Mouse (Mus musculus): ENCODE measurements around the gene Neu3. TPM values are rescaled to one million over a fixed set of nuclear protein-coding genes. Genes with fewer than 3 reads are reported as not detected.

Neu3 gene
- polyA plus RNA-seq, 1 experiment from 2014 or later, result 2.4 TPM

Other genes starting within 250 kb of the Neu3 start
- 1.8 and 3.5 TPM in 2 replicates for gene Tpbgl, start 201.3 kb downstream of the Neu3 start, polyA plus RNA-seq (2014; fragmentation: Nextera tagmentation; extraction: Ambion mirVana)
- gene Slco2b1, start 117.1 kb downstream of the Neu3 start, polyA plus RNA-seq (2014; fragmentation: Nextera tagmentation; extraction: Ambion mirVana), result 3.4 and 5.5 TPM in 2 replicates
- gene Olfr520, start 98.1 kb downstream of the Neu3 start, polyA plus RNA-seq (2014; fragmentation: Nextera tagmentation; extraction: Ambion mirVana), result not detected in 2 replicates
- gene Olfr521, start 64.9 kb downstream of the Neu3 start, polyA plus RNA-seq (2014; fragmentation: Nextera tagmentation; extraction: Ambion mirVana), result not detected in 2 replicates
- 0.67 and 0.84 TPM in 2 replicates for gene Xrra1, start 30.7 kb upstream of the Neu3 start, polyA plus RNA-seq (2014; fragmentation: Nextera tagmentation; extraction: Ambion mirVana)
- gene Spcs2, start 35.0 kb upstream of the Neu3 start, polyA plus RNA-seq (2014; fragmentation: Nextera tagmentation; extraction: Ambion mirVana), result 245 and 262 TPM in 2 replicates
- 6.2 and 7.2 TPM in 2 replicates for gene Rnf169, start 152.0 kb upstream of the Neu3 start, polyA plus RNA-seq (2014; fragmentation: Nextera tagmentation; extraction: Ambion mirVana)
- gene Chrdl2, start 177.8 kb upstream of the Neu3 start, polyA plus RNA-seq (2014; fragmentation: Nextera tagmentation; extraction: Ambion mirVana), result 0.54 and 0.72 TPM in 2 replicates